Mouse (Mus musculus): Measurements from ENCODE around the gene Arhgap17. TPM values are rescaled to one million over a fixed set of nuclear protein-coding genes. Genes with fewer than 3 reads are reported as not detected.

Arhgap17 gene
- polyA plus RNA-seq, 1 experiment = 27.9 TPM

- DNase-seq (ENCODE audit: low spot score) = no peak
Measured at GRCm38 (mm10) chr7:123287903-123288302, 81.8 kb downstream of the Arhgap17 start.

GRCm38 (mm10) chr7:123285896-123286295, 83.8 kb downstream of the Arhgap17 start:
- no peak for DNase-seq (ENCODE audit: low spot score)

- DNase-seq (ENCODE audit: low spot score) = no peak
Measured at GRCm38 (mm10) chr7:123283826-123284225, 85.9 kb downstream of the Arhgap17 start.

- no peak for DNase-seq (ENCODE audit: low spot score)
Measured at GRCm38 (mm10) chr7:123279797-123280196, 89.9 kb downstream of the Arhgap17 start.

GRCm38 (mm10) chr7:123276568-123276967, 93.1 kb downstream of the Arhgap17 start:
- no peak for DNase-seq (ENCODE audit: low spot score)

- DNase-seq (ENCODE audit: low spot score) = no peak
Measured at GRCm38 (mm10) chr7:123273056-123273455, 96.7 kb downstream of the Arhgap17 start.

GRCm38 (mm10) chr7:123258103-123258502, 111.6 kb downstream of the Arhgap17 start:
- DNase-seq (ENCODE audit: low spot score) = no peak

GRCm38 (mm10) chr7:123254196-123254970, 115.3 kb downstream of the Arhgap17 start:
- no peak for DNase-seq (ENCODE audit: low spot score)

- DNase-seq (ENCODE audit: low spot score) = no peak
Measured at GRCm38 (mm10) chr7:123253396-123253795, 116.3 kb downstream of the Arhgap17 start.

GRCm38 (mm10) chr7:123251343-123251742, 118.4 kb downstream of the Arhgap17 start:
- no peak for DNase-seq (ENCODE audit: low spot score)

- no peak for DNase-seq (ENCODE audit: low spot score)
Measured at GRCm38 (mm10) chr7:123248166-123248565, 121.5 kb downstream of the Arhgap17 start.

- no peak for DNase-seq (ENCODE audit: low spot score)
Measured at GRCm38 (mm10) chr7:123246504-123247084, 123.1 kb downstream of the Arhgap17 start.

GRCm38 (mm10) chr7:123244833-123245232, 124.9 kb downstream of the Arhgap17 start:
- DNase-seq (ENCODE audit: low spot score) = no peak

GRCm38 (mm10) chr7:123242241-123242640, 127.5 kb downstream of the Arhgap17 start:
- no peak for DNase-seq (ENCODE audit: low spot score)

- no peak for DNase-seq (ENCODE audit: low spot score)
Measured at GRCm38 (mm10) chr7:123240064-123240463, 129.7 kb downstream of the Arhgap17 start.

GRCm38 (mm10) chr7:123238621-123239020, 131.1 kb downstream of the Arhgap17 start:
- DNase-seq (ENCODE audit: low spot score) = no peak

- no peak for DNase-seq (ENCODE audit: low spot score)
Measured at GRCm38 (mm10) chr7:123235449-123235848, 134.3 kb downstream of the Arhgap17 start.

Other genes with a start within 250 kb of the Arhgap17 start
- 47.1 and 48.4 TPM in 2 replicates for gene Tnrc6a, start 246.0 kb downstream of the Arhgap17 start, polyA plus RNA-seq (2012; rRNA removed)
- gene Slc5a11, start 155.1 kb downstream of the Arhgap17 start, polyA plus RNA-seq (2012; rRNA removed) = 0.39 and 0.41 TPM in 2 replicates
- gene Lcmt1, start 131 bp downstream of the Arhgap17 start, polyA plus RNA-seq (2012; rRNA removed) = 36.6 and 38.2 TPM in 2 replicates
- gene Aqp8, start 92.4 kb upstream of the Arhgap17 start, polyA plus RNA-seq (2012; rRNA removed) = not detected in 2 replicates
- gene Zkscan2, start 130.5 kb upstream of the Arhgap17 start, polyA plus RNA-seq (2012; rRNA removed) = 0.72 and 0.75 TPM in 2 replicates